Mouse (Mus musculus) layer of hippocampus, adult 18-20 months (tissue): Measurements from ENCODE around the gene Guca1b. TPM values are rescaled to one million over a fixed set of nuclear protein-coding genes. Genes with fewer than 3 reads are reported as not detected.

Experiments
- total RNA-seq, 2 experiments: library from RNA; stranded (reverse); gene quantifications; 2 replicates each; pipeline ENCODE4 v1.2.3; 2021

Guca1b gene
- total RNA-seq, 2 experiments from 2014 or later, result 1.4 to 1.6 TPM

Other genes with a start within 250 kb of the Guca1b start
- 10 to 100 TPM; 27.7 to 29.5 TPM for gene Mrps10, start 16.5 kb upstream of the Guca1b start, total RNA-seq
- under 1 TPM in 1 of 2 experiments, not detected in 1; 0.53 TPM for gene Guca1a, start 15.2 kb downstream of the Guca1b start, total RNA-seq
- under 1 TPM; 0.52 to 0.58 TPM for gene AI661453, start 51.2 kb downstream of the Guca1b start, total RNA-seq
- not detected for gene 1700001C19Rik, start 52.0 kb downstream of the Guca1b start, total RNA-seq
- gene Taf8, start 116.9 kb downstream of the Guca1b start, total RNA-seq, result 10 to 100 TPM; 19.1 to 23.9 TPM
- gene Ccnd3, start 119.7 kb downstream of the Guca1b start, total RNA-seq, result 10 to 100 TPM; 43.4 to 43.6 TPM
- gene Bysl, start 226.1 kb downstream of the Guca1b start, total RNA-seq, result 10 to 100 TPM; 19.4 to 19.5 TPM
- gene Med20, start 226.2 kb downstream of the Guca1b start, total RNA-seq, result 10 to 100 TPM; 33.4 to 36.9 TPM
- 1 to 10 TPM; 4.2 to 5.8 TPM for gene Gm20517, start 226.2 kb downstream of the Guca1b start, total RNA-seq
- gene Usp49, start 245.3 kb downstream of the Guca1b start, total RNA-seq, result 10 to 100 TPM in 1 of 2 experiments, 1 to 10 TPM in 1; 9.7 to 10.8 TPM